Mouse (Mus musculus) ES-E14 (cell line): ENCODE measurements around the gene Col13a1.

Experiments
- CHD2 ChIP-seq: IDR thresholded peaks from 2 replicates; pipeline ENCODE4 v1.6.1; 2014; ENCODE audit warnings: mild to moderate bottlenecking, low read depth, low read length, inconsistent platforms
- HCFC1 ChIP-seq: IDR thresholded peaks from 2 replicates; pipeline ENCODE4 v1.6.1; 2012; ENCODE audit warnings: low read length, inconsistent platforms, borderline replicate concordance; ENCODE audit not compliant: insufficient read depth
- MAFK ChIP-seq: IDR thresholded peaks from 2 replicates; pipeline ENCODE4 v1.6.1; 2014; ENCODE audit warnings: mild to moderate bottlenecking, low read depth, low read length, inconsistent platforms; ENCODE audit not compliant: insufficient read depth
- ZNF384 ChIP-seq: IDR thresholded peaks from 2 replicates; pipeline ENCODE4 v1.6.1; 2012; ENCODE audit warnings: low read depth, low read length, inconsistent platforms

DNA sequence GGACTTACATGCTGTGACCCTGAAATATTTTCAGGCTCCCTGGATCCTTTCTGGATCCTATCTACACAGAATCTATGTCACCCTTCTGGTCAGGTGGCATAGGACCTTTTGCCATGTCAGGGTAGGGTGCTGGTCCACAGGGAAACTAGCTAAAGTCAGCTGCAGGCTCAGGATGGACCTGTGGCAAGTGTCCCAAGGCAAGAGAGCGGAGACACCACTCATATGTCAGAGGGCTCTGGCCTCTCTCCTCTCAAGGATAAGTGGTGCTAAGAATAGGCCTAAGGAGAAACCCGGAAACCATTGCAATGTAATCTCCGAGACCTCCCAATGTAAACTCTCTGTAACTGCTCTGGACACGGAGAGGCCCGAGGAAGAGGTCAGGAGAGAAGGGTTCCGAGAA is 80.8 kb downstream of the Col13a1 start:
- TF ChIP-seq CHD2 (no peak), HCFC1 (no peak), ZNF384 (no peak), MAFK (no peak)
